8 mouse cellular contexts compared by ENCODE assay signal in genomic region chr8:70544200-70544687, GRCm38 (mm10). TPM values are rescaled to one million over a fixed set of nuclear protein-coding genes. Genes with fewer than 3 reads are reported as not detected.
DNase-seq lines count a peak whose midpoint lies in the region; ATAC-seq and TF ChIP-seq lines count a peak whose summit lies in the region.

No protein-coding gene starts in this region.

- TF ChIP-seq CTCF in lung, embryonic 14.5 days (IDR thresholded peaks at IDR 0.05; ENCODE audit: low read depth): peak; percentile 43

- H3K4me1 ChIP-seq in neural tube, embryonic 11.5 days (ENCODE audit: control insufficient read depth, insufficient read depth, low read length): peaks cover 9% of the 10 kb centered on the region
- peaks cover 12% of the 10 kb centered on the region for H3K4me1 ChIP-seq in lung, embryonic 14.5 days (ENCODE audit: insufficient read depth)
- peaks cover 43% of the 10 kb centered on the region for H3K4me1 ChIP-seq in hindbrain, embryonic 13.5 days (replicated peaks)

- H3K9me3 ChIP-seq in neural tube, embryonic 11.5 days (ENCODE audit: control insufficient read depth, low read length): no peaks in the 10 kb centered on the region
- H3K9me3 ChIP-seq in lung, embryonic 14.5 days (ENCODE audit: low read depth, low read length): no peaks in the 10 kb centered on the region
- H3K9me3 ChIP-seq in hindbrain, embryonic 13.5 days: no peaks in the 10 kb centered on the region

- WGBS in neural tube, embryonic 11.5 days: 81% methylated on average over 6 of the region's 6 CpGs
- WGBS in lung, embryonic 14.5 days: 37% methylated on average over 6 of the region's 6 CpGs
- WGBS in hindbrain, embryonic 13.5 days: 73% methylated on average over 6 of the region's 6 CpGs

- H3K4me2 ChIP-seq in neural tube, embryonic 11.5 days (ENCODE audit: low read depth): no peak overlapping the region
- no peak overlapping the region for H3K4me2 ChIP-seq in lung, embryonic 14.5 days
- H3K4me2 ChIP-seq in hindbrain, embryonic 13.5 days: no peak overlapping the region

- intact Hi-C loops in heart, postnatal 10 days (cut with DNase I): no loop called here
- intact Hi-C loops in left cerebral cortex, postnatal 25 days (cut with DNase I): loop anchor here (10.0 kb wide), 1 partner anchor 211 kb away; the partner anchor contains the start of gene Rab3a

- H3K27me3 ChIP-seq in neural tube, embryonic 11.5 days (ENCODE audit: control insufficient read depth, insufficient read depth, low read length): no peaks in the 10 kb centered on the region
- no peaks in the 10 kb centered on the region for H3K27me3 ChIP-seq in lung, embryonic 14.5 days (ENCODE audit: insufficient read depth, low read length)
- H3K27me3 ChIP-seq in hindbrain, embryonic 13.5 days: no peaks in the 10 kb centered on the region

- no peak for ATAC-seq in neural tube, embryonic 11.5 days (ENCODE audit: insufficient read depth, low FRiP score, low TSS enrichment)
- no peak for ATAC-seq in lung, embryonic 14.5 days (ENCODE audit: insufficient read depth)
- ATAC-seq in hindbrain, embryonic 13.5 days (ENCODE audit: low FRiP score): no peak

- no peak for DNase-seq in neural tube, embryonic 11.5 days (ENCODE audit: low spot score)
- no peak for DNase-seq in neural tube, embryonic 10.5 days (ENCODE audit: extremely low spot score, low spot score)
- DNase-seq in adrenal gland, adult (ENCODE audit: inconsistent age in 2 of 2, low spot score in 1 of 2): peak; percentile 87 to 95
- peak; percentile 31 to 52 for DNase-seq in heart, postnatal 10 days
- peak; percentile 41 for DNase-seq in lung, embryonic 14.5 days
- DNase-seq in left cerebral cortex, postnatal 25 days (ENCODE audit: low spot score in 2 of 2): no peak
- DNase-seq in right cerebral cortex, postnatal 14 days: no peak

- no peak overlapping the region for H3K4me3 ChIP-seq in neural tube, embryonic 11.5 days (ENCODE audit: low read depth, low read length)
- H3K4me3 ChIP-seq in lung, embryonic 14.5 days (ENCODE audit: low read depth, low read length): no peak overlapping the region
- H3K4me3 ChIP-seq in hindbrain, embryonic 13.5 days: no peak overlapping the region

- H3K9ac ChIP-seq in neural tube, embryonic 11.5 days (ENCODE audit: low read length): no peak overlapping the region
- H3K9ac ChIP-seq in lung, embryonic 14.5 days: no peak overlapping the region
- no peak overlapping the region for H3K9ac ChIP-seq in hindbrain, embryonic 13.5 days

- H3K36me3 ChIP-seq in neural tube, embryonic 11.5 days (ENCODE audit: control insufficient read depth, insufficient read depth, low read length): no peaks in the 10 kb centered on the region
- no peaks in the 10 kb centered on the region; the same call in 1 of the 2 replicates for H3K36me3 ChIP-seq in lung, embryonic 14.5 days (ENCODE audit: insufficient read depth)
- no peaks in the 10 kb centered on the region for H3K36me3 ChIP-seq in hindbrain, embryonic 13.5 days

- 0 out of 2 replicates have a peak overlapping the region, but pooled peaks have one; percentile 17 for H3K27ac ChIP-seq in neural tube, embryonic 11.5 days (ENCODE audit: low read depth, low read length)
- H3K27ac ChIP-seq in lung, embryonic 14.5 days (ENCODE audit: low read depth): peak overlapping the region; percentile 42; the same call in 1 of the 2 replicates
- no peak overlapping the region; the same call in 1 of the 2 replicates for H3K27ac ChIP-seq in hindbrain, embryonic 13.5 days

RNA-seq across cellular contexts. Expression of gene Ell, which starts 5.0 kb away (rescaled TPM):
- 18.8 and 22.2 TPM in 2 replicates for polyA plus RNA-seq in neural tube, embryonic 11.5 days (2014; fragmentation: Nextera tagmentation; extraction: Ambion mirVana)
- 10 to 100 TPM; 15.9 to 17.9 TPM for total RNA-seq in heart, postnatal 10 days (2021)
- 18.5 and 20.0 TPM in 2 replicates for polyA plus RNA-seq in lung, embryonic 14.5 days (2014; fragmentation: Nextera tagmentation; extraction: Ambion mirVana)
- total RNA-seq in left cerebral cortex, postnatal 25 days (2021): 10 to 100 TPM; 15.1 to 17.7 TPM
- 16.3 and 17.2 TPM in 2 replicates for polyA plus RNA-seq in hindbrain, embryonic 13.5 days (2015; fragmentation: Nextera tagmentation; extraction: Ambion mirVana)

RNA-seq across cellular contexts. Expression of gene Kxd1, which starts 16.5 kb away (rescaled TPM):
- 49.8 and 53.8 TPM in 2 replicates for polyA plus RNA-seq in neural tube, embryonic 11.5 days (2014; fragmentation: Nextera tagmentation; extraction: Ambion mirVana)
- 10 to 100 TPM; 79.5 to 81.3 TPM for total RNA-seq in heart, postnatal 10 days (2021)
- polyA plus RNA-seq in lung, embryonic 14.5 days (2014; fragmentation: Nextera tagmentation; extraction: Ambion mirVana): 56.3 and 59.0 TPM in 2 replicates
- 10 to 100 TPM; 43.1 to 47.7 TPM for total RNA-seq in left cerebral cortex, postnatal 25 days (2021)
- 47.7 and 50.5 TPM in 2 replicates for polyA plus RNA-seq in hindbrain, embryonic 13.5 days (2015; fragmentation: Nextera tagmentation; extraction: Ambion mirVana)

RNA-seq across cellular contexts. Expression of gene Fkbp8, which starts 16.7 kb away (rescaled TPM):
- polyA plus RNA-seq in neural tube, embryonic 11.5 days (2014; fragmentation: Nextera tagmentation; extraction: Ambion mirVana): 243 and 252 TPM in 2 replicates
- 100 to 1,000 TPM; 185 to 190 TPM for total RNA-seq in heart, postnatal 10 days (2021)
- polyA plus RNA-seq in lung, embryonic 14.5 days (2014; fragmentation: Nextera tagmentation; extraction: Ambion mirVana): 239 and 245 TPM in 2 replicates
- 100 to 1,000 TPM; 403 TPM for total RNA-seq in left cerebral cortex, postnatal 25 days (2021)
- polyA plus RNA-seq in hindbrain, embryonic 13.5 days (2015; fragmentation: Nextera tagmentation; extraction: Ambion mirVana): 385 and 391 TPM in 2 replicates

RNA-seq across cellular contexts. Expression of gene Uba52, which starts 33.6 kb away (rescaled TPM):
- 809 and 814 TPM in 2 replicates for polyA plus RNA-seq in neural tube, embryonic 11.5 days (2014; fragmentation: Nextera tagmentation; extraction: Ambion mirVana)
- 1,000 to 10,000 TPM; 1,604 to 1,683 TPM for total RNA-seq in heart, postnatal 10 days (2021)
- polyA plus RNA-seq in lung, embryonic 14.5 days (2014; fragmentation: Nextera tagmentation; extraction: Ambion mirVana): 964 and 1,036 TPM in 2 replicates
- 100 to 1,000 TPM; 886 to 927 TPM for total RNA-seq in left cerebral cortex, postnatal 25 days (2021)
- polyA plus RNA-seq in hindbrain, embryonic 13.5 days (2015; fragmentation: Nextera tagmentation; extraction: Ambion mirVana): 715 and 758 TPM in 2 replicates

RNA-seq across cellular contexts. Expression of gene Rex1bd, which starts 37.7 kb away (rescaled TPM):
- polyA plus RNA-seq in neural tube, embryonic 11.5 days (2014; fragmentation: Nextera tagmentation; extraction: Ambion mirVana): 118 and 132 TPM in 2 replicates
- 100 to 1,000 TPM; 108 to 114 TPM for total RNA-seq in heart, postnatal 10 days (2021)
- polyA plus RNA-seq in lung, embryonic 14.5 days (2014; fragmentation: Nextera tagmentation; extraction: Ambion mirVana): 113 and 126 TPM in 2 replicates
- total RNA-seq in left cerebral cortex, postnatal 25 days (2021): 100 to 1,000 TPM; 104 TPM
- polyA plus RNA-seq in hindbrain, embryonic 13.5 days (2015; fragmentation: Nextera tagmentation; extraction: Ambion mirVana): 147 and 148 TPM in 2 replicates

Comparison
In these comparisons a context has a peak if more than half of its experiments do, and no peak if none do; other contexts are left out.
1. DNase-seq: peak in adrenal gland, adult (2 of 2), heart, postnatal 10 days (2 of 2) and lung, embryonic 14.5 days (single experiment); none in neural tube, embryonic 11.5 days (single experiment), neural tube, embryonic 10.5 days (single experiment), left cerebral cortex, postnatal 25 days (0 of 2) and right cerebral cortex, postnatal 14 days (single experiment).